Mouse (Mus musculus) embryo, embryonic 11.5 days (tissue): Measurements from ENCODE around the gene Cdk2.
A peak's percentile ranks its signal among the peaks of the same experiment; 100 is the strongest.
"Not testable (repeated sequence)": the region's sequence is repeated elsewhere in the genome, so short reads cannot be mapped to it uniquely, and the experiment has no call there.

Source experiments
- DNase-seq: peaks from one replicate; pipeline ENCODE4 v3.0.0-alpha.2; 2012; ENCODE audit warnings: low read depth, low spot score

Gene Cdk2

DNA sequence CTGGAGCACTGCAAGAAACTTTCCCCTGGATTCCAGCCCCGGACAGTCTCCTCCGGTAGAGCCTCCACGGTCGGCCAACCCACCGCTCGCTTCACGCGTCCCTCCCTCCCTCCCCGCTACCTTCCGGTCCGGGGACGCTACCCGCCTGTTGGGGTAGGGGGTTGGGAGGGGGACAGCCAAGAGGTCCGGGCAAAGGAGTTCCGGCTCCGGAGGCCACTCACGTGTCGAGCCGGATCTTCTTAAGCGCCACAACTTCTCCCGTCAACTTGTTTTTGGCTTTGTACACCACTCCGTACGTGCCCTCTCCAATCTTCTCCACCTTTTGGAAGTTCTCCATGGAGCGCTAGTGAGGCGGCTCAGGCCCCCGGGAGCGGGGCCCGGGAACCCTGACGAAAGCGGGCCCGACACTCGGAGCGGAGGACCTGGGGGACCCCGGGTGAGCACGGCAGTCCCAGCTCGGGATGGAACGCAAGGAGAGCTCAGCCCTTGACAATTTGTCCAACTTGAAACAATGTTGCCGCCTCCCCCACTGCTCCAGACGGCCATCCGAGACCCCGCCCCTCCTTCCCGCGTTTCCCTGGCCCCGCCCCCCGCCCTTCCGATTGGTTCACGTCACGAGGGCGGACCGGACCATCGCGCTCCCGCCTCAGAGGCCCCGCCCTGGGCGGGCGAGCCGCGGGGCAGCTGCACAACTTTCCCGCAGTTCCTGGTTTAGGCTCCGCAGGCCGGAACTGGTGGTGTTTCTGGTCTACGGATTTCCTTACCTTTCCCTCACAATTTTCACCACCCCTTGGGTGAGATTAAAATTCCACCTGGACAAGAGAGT, at the start of gene Cdk2:
TSS of gene Cdk2 (minus strand) at position 541 of the 826 bp plus-strand sequence.
- peak; percentile 92 for DNase-seq

DNA sequence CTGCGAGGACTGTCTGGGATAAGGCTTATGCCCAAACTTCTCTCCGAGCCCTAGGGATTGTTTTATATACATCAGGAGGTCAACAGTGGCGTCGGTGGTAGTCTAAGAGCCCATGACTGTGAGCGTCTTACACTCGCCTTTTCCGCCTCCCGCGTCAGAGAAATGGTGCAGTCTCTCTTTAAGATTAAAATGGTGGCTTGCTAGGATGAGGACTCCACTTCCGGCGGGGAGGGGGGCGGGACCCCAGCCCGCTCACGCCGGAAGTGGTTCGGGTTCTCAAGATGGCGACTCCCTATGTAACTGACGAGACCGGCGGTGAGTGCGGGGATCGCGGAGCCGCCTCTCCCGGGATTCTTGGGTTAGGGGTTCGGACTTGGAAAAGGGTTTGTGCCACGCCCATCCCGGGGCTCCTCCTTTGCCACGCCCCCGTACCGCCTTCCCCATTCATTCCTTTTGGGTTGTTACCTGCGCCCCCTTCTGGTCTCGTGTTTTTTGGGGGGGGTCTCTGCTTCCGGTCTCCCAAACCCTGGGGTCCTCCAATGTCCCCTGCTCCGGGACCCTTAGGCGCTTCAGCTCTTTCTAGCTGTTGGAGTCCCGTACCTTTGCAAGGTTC, 43.5 kb upstream of the Cdk2 start:
- peak; percentile 86 for DNase-seq

DNA sequence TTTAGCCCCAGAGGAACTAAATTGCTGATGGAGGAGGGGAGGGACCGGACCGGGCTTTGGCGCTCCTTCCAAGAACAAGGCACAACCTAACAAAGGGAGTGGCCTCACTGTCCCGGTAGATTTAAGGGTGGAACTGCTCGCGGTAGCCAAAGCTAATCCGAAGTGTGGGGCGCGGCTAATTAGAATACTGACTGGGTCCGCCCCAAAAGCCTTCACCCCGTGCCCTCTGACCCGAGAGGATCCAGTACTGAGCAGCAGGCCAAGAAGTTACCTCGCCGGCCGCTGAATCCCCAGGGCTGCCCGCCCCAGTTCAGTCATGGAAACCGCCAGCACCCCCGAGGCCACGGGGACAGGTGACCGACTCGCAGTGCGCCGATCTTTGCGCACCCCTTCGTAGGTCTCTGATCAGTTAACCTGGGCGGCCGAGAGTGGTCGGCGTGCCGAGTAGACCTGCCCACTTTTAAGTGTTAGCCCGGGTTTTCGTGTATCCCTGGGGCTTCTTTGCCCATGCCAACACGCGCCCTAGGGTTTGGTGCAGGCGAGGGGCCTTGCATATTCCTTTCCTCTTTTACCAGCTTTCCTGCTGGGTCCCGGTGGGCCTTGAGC, 42.9 kb upstream of the Cdk2 start, which contains the start of gene Pym1:
TSS of gene Pym1 (plus strand) at position 244 of the 606 bp plus-strand sequence.
- DNase-seq: peak; percentile 53

DNA sequence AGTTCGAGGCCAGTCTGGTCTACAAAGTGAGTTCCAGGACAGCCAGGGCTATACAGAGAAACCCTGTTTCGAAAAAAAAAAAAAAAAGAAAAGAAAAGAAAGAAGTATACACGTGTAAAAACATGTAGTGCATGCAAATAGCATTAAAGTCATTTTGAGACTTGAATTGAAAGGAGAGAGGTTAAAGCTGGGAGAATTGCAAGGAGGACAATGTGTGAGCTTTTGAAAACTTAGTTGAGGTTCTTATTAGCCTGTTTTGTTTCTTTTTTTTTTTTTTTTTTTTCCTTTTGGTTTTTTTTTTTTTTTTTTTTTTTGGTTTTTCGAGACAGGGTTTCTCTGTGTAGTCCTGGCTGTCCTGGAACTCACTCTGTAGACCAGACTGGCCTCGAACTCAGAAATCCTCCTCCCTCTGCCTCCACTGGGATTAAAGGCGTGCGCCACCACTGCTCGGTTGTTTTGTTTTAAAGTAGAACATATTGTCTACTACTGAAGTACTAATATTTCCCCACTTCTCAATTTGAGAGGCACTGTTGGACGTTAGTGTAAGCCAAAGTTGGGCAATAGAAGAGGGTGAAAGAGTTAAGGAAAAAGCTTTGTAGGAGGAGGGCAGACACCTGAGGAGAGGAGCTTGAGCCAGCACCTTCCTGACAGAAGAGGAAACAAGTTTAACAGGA, 42.3 kb upstream of the Cdk2 start:
- no peak for DNase-seq

DNA sequence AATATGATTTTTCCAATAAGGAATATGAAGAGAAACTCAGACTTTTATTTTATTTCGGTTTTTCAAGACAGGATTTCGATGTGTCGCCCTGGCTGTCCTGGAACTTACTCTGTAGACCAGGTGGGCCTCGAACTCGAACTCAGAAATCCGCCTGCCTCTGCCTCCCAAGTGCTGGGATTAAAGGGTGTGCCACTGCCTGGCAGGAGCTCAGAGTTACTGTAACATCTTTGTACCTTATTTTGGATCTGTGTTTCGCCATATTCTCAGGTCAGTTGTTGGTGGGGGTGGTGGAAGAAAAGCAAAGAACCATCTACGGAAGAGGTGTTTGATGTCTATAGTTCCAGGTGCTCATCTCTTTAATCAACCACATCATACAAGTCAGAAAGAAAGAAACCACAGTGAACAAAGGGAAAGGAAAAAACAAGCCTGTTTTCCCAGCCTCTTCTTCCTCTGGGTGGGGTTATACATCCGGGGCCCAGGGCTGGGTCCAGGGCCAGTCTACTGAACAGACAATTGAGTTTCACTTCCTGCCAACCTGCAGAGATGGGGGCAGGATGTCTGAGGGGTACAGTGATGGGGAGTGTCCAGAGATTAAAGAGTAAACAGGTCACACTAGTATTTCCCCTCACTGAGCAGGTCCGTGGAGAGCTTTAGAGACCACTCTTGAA, 41.2 kb upstream of the Cdk2 start:
- no peak for DNase-seq

DNA sequence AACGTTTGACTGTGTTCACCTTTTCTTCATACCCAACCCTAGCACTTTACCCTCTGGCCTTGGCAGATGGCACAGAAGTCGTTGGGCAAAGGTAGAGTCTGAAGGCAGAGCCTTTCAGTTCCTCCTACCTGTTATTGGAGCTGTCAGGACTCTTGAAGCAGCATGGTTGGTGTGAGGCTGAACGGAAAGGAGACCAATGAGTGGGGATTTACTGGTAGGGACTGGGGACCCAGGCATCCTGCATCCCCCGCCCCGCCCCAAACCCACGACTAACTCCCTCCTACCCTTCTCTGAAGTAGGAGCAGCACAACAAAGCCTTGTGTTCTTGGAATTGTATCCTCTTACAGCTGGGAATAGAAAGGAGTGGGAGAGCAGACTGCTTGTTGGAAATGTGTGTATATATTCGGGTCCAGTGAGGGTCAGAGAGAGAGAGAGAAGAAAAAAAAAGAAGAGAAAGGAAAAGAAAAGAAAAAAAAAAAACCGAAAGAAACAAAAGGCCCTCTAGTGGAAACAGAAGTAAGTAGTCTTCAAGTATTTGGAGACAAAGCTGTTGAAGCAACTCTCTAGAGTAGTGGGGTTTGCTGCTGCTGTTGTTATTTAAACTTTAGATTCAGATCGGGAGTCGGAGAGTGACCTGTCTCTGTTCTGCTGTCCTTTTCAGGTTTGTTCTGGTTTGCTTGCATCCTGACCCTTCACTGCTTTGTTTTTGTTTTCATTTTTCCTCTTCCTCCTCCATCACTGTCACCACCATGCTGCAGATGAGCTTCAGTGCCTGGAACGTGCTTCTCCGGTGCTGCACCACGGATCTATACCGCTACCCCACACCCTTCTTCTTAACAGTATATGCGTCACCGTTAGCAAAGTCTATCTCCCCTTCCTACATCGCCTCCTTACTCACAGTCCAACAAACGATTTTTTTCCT, 40.1 kb upstream of the Cdk2 start, which contains the start of gene Dgka:
TSS of gene Dgka (minus strand) at position 176 of the 922 bp plus-strand sequence.
- DNase-seq: no peak

DNA sequence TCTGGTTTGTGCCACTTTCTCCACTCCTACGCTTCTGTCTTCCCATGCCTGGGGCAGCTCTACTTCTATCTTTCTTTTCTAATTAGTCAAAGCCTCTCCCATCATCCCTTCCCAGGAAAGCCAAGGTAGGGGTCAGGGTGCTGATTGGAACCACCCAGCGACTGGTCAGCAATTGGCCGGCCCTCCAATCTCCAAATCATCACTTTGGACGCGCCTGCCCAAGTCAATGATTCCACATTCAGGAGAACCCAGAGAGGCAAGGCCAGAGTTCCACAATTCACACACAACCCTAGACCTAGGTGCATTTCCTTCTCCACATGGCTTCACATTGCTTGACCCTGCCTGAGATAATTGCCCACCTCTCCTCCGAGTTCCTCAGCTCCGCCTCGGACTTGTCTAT, 39.4 kb upstream of the Cdk2 start:
- no peak for DNase-seq

DNA sequence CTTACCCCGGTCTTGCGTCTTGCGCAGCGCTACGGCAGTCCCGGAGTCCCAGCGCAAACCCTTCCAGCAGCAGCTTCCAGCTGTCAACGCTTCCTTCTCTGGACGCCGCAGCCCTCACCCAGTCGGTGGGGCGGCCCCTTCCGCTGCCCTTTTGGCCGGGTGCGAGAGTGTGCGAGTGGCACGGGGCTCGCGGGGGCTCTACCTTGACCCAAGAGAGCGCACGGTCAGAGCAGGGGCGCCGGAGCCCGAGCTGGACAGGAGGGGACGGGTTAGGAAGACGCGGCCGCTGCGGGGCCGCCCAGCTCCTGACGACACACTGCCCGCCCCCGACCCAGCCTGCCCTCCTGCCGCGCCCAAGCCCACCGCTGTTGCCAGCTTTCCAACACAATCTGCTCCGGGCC, 39.0 kb upstream of the Cdk2 start:
- DNase-seq: no peak

DNA sequence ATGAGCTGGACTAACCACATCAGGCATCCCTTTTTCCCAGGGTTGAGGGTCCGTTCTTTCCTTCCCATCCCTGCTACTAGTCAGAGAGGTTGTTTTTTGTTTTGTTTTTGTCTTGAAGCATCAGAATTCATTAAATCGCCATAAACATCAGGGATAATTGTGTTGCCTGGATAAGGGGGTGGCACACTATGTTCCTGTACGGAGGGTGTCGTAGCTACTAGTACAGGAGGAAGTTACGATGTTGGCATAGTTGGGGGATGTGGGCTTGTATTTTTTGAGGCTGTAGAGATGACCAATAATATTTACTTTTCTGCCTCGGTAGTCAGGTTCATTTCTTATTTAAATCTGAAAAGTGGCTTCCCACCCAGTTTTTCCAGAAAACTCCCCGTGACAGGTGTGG, 38.4 kb upstream of the Cdk2 start:
- DNase-seq: no peak

DNA sequence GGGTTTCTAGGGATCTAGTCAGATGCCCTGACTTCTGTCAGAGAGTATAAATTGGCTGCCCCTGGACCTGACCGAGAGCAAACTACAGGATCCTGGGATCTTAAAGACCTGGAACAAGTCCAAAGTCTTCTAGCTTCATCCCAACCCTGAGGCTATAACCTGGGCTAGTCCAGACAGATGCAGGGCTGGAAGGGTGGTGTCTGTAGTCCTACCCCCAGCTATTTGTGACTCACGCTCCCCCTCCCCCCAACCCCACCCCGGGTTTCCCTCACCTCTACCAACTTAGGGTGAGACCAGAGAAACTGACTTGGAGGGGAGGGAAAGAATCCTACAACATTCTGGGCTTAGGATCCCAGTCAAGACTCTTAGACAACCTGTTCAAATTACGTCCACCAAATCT, 37.8 kb upstream of the Cdk2 start:
- no peak for DNase-seq

DNA sequence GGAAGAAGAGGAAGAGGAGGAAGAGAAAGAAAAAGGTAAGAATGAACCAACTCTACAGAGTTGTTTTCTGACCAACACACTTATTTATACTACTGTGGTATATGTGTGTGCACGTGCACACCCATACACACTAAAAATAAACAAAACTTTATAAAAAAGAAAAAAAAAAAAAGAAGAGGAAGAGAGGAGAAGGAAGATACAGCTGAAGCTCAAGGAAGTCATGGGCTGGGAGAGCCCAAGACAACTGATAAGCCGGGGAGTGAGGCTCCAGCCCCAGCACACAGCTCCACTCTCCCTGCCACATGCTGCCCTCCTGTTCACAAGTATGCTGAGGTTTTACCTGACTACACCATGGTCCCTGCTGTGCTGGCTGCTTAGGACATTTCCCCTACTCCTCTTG, 35.5 kb upstream of the Cdk2 start:
- DNase-seq: no peak

DNA sequence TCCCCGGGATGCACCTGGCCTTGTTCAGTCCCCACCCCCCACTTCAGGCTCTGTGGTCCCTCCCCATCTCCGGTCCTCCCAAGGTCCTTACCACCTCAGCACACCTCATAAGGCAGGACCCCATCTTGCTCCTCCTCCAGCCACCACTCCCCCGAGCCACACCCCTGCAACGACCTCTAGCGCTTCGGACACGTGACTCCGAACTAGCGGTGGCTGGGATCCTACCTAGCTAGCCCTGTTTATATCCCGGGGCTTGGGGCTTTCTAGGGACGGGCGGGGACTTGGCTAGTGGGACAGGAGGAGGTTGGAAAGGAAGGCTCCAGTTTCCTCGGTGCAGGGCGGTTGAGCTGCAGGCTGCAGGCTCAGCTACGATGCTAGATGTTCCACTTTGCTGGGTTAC, 32.6 kb upstream of the Cdk2 start:
- DNase-seq: no peak

DNA sequence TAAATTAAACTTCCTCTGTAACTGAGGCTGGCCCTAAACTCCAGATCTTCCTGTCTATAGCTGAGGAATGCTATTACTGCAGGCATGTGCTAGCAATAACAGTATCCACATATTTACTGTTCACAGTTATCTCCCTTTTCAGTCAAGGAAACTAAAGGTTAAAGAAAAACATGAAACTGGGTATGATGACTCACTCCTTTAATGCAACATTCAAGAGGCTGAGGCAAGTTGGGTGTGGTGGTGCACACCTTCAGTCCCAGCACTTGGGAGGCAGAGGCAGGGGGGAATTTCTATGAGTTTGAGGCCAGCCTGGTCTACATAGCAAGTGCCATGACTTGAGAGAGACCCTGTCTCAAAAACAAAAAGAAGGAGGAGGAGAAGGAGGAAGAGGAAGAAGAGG, 27.2 kb upstream of the Cdk2 start:
- no peak for DNase-seq

DNA sequence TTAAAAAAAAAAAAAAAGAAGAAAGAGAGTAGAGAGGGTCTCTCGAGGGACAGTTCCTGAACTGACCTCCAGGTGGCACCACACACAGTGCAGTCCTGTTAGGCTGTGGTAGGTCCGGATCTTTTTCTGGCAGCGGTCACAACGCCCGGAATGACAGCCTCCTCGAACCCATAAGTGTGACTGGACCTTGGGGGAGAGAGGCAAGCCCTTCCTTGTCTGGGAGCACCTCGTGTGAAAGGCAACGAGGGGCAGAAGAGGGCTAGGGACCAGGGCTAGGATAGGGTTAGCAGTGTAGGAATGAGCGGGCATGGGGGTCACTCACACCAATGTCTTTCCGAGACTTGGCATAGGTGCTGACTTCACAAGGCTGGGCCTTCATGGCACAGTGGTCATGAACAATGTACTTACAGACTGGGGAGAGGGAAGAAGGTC, 26.2 kb upstream of the Cdk2 start:
- DNase-seq: peak; percentile 49

DNA sequence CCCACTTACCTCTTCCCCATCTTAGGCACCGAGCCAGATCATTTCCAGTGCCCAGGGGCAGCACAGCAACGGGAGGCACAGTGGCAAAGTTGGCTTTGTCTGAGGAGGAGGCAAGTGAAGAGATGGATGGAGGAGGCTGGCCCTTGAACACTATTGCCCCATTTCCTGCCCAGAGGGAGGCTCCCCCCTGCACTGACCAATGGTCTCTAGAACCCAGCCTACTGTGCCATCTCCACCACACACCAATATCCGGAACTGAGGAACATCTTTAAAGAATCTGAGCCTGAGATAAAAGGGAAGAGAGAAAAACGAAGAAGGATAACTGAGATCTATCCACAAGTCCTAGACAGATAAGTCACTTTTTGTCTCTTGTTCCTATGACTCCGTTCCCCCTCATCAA, 23.2 kb upstream of the Cdk2 start:
- DNase-seq: no peak

DNA sequence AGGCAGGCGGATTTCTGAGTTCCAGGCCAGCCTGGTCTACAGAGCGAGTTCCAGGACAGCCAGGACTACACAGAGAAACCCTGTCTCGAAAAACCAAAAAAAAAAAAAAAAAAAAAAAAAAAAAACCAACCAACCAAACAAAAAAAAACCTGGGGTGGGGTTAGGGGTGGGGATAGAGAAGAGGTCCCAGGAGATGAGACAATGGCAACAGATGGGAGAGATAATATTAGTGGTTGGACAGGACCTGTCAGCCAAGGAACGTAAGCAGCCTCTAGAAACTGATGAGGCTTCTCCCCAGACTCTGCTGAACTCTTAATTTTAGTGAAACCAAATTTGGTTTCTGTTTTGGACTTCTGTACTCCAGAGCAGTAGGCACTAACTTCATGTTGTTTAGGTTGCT, 20.6 kb upstream of the Cdk2 start:
- DNase-seq: not testable (repeated sequence)

DNA sequence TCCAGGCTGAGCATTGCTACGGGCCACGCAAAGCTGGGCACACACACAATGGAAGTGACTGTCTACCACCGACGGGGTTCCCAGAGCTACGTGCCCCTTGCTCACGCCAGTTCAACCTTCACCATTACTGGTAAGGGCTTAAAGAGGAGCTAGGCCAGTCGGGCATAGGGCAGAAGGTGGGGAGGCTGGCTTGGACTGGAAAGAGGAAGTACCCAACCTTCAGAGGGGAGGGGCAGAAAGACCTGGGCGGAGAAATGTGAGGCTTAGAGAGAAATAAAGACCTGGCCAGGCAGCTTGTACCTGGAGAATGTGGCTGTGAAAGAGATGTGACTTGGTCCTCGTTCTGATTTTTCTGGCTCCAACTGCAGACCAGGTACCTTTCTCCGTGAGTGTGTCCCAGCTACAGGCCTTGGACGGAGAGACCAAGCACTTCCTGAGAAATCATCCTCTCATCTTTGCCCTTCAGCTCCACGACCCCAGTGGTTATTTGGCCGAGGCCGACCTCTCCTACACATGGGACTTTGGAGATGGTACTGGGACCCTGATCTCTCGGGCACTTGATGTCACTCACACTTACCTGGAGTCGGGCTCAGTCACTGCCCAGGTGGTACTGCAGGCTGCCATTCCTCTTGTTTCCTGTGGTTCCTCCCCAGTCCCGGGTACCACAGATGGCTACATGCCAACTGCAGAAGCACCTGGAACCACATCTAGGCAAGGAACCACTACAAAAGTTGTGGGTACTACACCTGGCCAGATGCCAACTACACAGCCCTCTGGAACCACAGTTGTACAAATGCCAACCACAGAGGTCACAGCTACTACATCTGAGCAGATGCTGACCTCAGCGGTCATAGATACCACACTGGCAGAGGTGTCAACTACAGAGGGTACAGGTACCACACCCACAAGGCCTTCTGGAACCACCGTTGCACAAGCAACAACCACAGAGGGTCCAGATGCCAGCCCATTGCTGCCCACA, 11.0 kb upstream of the Cdk2 start:
- no peak for DNase-seq

DNA sequence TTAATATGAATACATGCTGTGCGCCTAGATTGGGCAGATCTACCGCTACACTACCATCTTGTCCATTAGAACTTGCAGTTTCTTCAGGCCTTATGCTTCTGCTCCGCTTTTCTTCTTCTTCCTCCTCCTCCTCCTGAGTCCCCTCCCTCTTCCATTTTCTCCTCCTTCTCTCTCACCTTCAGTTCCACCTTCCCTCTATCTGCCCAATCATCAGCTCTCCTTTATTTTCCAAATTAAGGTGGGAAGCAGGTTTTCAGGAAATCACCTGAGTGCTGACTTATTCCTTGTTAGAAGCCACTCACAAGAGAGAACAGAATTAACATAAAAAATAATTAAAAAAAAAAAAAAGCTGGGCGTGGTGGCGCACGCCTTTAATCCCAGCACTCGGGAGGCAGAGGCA, 6.5 kb upstream of the Cdk2 start:
- not testable (repeated sequence) for DNase-seq

DNA sequence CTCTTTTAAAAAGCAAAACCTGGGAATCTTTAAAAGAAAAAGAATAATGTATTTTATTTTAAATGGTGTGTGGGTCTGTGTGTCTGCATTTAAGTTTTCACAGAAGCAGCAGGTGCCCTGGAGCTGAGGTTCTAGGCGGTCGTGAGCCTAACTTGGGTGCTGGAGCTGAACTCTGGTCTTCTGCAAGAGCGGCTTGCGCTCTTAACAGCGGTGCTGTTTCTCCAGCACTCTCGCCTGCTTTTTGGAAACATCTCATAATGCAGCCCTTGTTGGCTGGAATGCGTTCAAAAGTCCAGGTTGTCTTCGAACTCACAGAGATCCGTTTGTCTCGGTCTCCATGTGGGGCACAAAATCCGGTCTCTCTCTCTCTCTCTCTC, 474 bp upstream of the Cdk2 start:
- DNase-seq: no peak
